Mouse (Mus musculus): ENCODE measurements at regions not wholly inside any gene's neighbourhood (a gene's known extent, or its start where the extent isn't known, plus 50 kb on each side); places are given as distances from the start of the nearest gene placed in this dataset.

DNA sequence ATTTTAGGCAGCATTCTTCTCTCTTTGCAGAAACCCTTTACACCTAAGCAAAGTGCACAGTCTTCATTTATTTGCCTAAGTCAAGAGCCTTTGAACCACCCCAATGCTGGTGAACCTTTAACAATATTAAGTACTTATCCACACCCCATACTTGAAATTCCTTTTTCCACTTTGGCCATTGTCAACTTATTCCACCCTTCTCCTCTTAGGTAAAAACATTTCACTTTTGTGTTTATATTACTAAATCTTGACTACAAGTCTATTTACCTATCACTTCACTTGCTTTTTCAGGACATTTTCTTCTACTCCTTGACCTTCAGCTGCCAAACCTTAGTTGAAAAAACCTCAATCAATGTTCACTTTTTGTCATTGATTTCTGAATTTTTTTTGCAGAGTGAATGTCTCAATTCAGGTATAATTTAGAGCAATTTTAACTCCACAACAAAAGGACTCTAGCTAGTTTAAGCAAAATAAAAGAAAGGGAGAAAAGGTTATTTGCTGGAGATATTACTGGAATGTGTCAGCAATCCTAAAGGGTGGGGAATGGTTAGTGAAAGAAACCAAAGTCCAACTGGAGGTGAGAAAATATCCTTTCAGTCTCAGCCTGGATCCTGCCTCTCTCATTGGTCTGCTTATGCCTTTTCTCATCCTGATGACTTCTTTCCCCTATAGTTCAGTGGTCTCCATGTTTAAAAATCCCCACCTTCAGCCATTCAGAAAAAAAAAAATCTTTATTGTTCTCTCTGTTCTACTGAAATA, 185.9 kb downstream of the Sucnr1 start:
- no peaks in the 10 kb centered on the region for H3K79me2 ChIP-seq (replicated peaks; ENCODE audit: control insufficient read depth, extremely low read depth, insufficient read depth, poor library complexity, severe bottlenecking)
- no peaks in the 10 kb centered on the region for H3K36me3 ChIP-seq (replicated peaks in 1 of 2; ENCODE audit: control insufficient read depth in 1 of 2, insufficient read depth in 1 of 2, low read length in 1 of 2)
- TF ChIP-seq CHD1 (IDR thresholded peaks at IDR 0.05; ENCODE audit: low read depth, low read length) (no peak), NELFE (IDR thresholded peaks at IDR 0.05; ENCODE audit: low read depth, low read length) (no peak), EP300 (IDR thresholded peaks at IDR 0.05; ENCODE audit: low read length) (no peak), SIN3A (IDR thresholded peaks at IDR 0.05; ENCODE audit: low read length) (no peak), ZKSCAN1 (IDR thresholded peaks at IDR 0.05; ENCODE audit: borderline replicate concordance, low read depth, low read length) (no peak), MAFK (IDR thresholded peaks at IDR 0.05; ENCODE audit: insufficient replicate concordance, low read length) (no peak), USF2 (conservative IDR thresholded peaks at IDR 0.05; ENCODE audit: low read depth, low read length) (no peak), ETS1 (conservative IDR thresholded peaks at IDR 0.05; ENCODE audit: low read depth, low read length) (no peak), RAD21 (IDR thresholded peaks at IDR 0.05; ENCODE audit: low read depth, low read length) (no peak), ELF1 (IDR thresholded peaks at IDR 0.05; ENCODE audit: low read depth, low read length) (no peak), PAX5 (IDR thresholded peaks at IDR 0.05; ENCODE audit: low read length) (no peak), SMC3 (IDR thresholded peaks at IDR 0.05; ENCODE audit: low read depth, low read length) (no peak), TCF12 (IDR thresholded peaks at IDR 0.05; ENCODE audit: low read depth, low read length) (no peak), CTCF (conservative IDR thresholded peaks at IDR 0.05 in 1 of 2, IDR thresholded peaks at IDR 0.05 in 1 of 2; ENCODE audit: low read depth in 2 of 2, low read length in 2 of 2) (no peak)
- dilution Hi-C loops (cut with MboI; ENCODE audit: extremely low pct_ligation_motif_present, extremely low pct_unique_long_range_greater_than_20kb, low sequenced_read_pairs) (no loop called here), in situ Hi-C loops (cut with MboI; ENCODE audit: low pct_ligation_motif_present, low pct_unique_long_range_greater_than_20kb, low sequenced_read_pairs) (no loop called here)
- H3K4me3 ChIP-seq (replicated peaks in 1 of 3; ENCODE audit: low read depth in 2 of 3, low read length in 2 of 3, poor library complexity in 1 of 3): no peak overlapping the region
- no peaks in the 10 kb centered on the region for H3K4me1 ChIP-seq (ENCODE audit: control insufficient read depth in 1 of 2, insufficient read depth in 2 of 2)
- no peak overlapping the region for H3K27ac ChIP-seq (ENCODE audit: insufficient read depth, low read depth)
- H3K4me2 ChIP-seq (ENCODE audit: insufficient read depth, low read depth, poor library complexity, severe bottlenecking): no peak overlapping the region
- no peak overlapping the region for H3K9ac ChIP-seq (ENCODE audit: insufficient read depth, low read depth)
- H3K9me3 ChIP-seq (replicated peaks; ENCODE audit: low read length): no peaks in the 10 kb centered on the region
- H3K27me3 ChIP-seq (replicated peaks): no peaks in the 10 kb centered on the region
- DNase-seq (ENCODE audit: extremely low read depth): no peak

DNA sequence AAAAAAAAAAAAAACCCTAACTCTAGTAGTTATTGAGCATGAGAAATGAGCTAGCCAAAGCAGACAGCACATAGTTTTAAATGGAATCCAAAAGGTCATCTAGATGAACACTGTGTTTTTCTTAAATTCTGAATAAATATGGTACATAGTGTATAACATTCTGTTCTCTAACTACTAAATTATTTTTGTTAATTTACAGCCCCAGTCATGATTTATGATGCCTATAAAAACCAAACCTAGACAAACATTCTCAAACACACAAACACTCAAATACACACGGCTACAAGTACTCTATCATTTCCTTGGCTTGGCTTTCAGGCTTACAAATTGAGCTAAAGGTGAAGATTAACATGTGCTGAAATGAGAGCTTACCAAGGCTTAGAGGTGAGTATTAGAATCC, 188.8 kb downstream of the Sucnr1 start:
- no peak overlapping the region for H3K9ac ChIP-seq (ENCODE audit: insufficient read depth, low read depth)
- TF ChIP-seq USF1 (IDR thresholded peaks at IDR 0.05; ENCODE audit: low read depth, low read length): no peak
- TF ChIP-seq POLR2AphosphoS2 (IDR thresholded peaks at IDR 0.05; ENCODE audit: low read depth, low read length): no peak
- TF ChIP-seq RAD21 (IDR thresholded peaks at IDR 0.05; ENCODE audit: low read depth, low read length): no peak
- TF ChIP-seq ZNF384 (IDR thresholded peaks at IDR 0.05; ENCODE audit: low read depth, low read length): no peak
- no peak for TF ChIP-seq TBP (conservative IDR thresholded peaks at IDR 0.05; ENCODE audit: low read depth, low read length)
- TF ChIP-seq MAZ (IDR thresholded peaks at IDR 0.05; ENCODE audit: low read depth, low read length): no peak
- no peak for TF ChIP-seq USF2 (conservative IDR thresholded peaks at IDR 0.05; ENCODE audit: low read depth, low read length)
- TF ChIP-seq SIN3A (IDR thresholded peaks at IDR 0.05; ENCODE audit: low read length): no peak
- no peak for TF ChIP-seq BHLHE40 (IDR thresholded peaks at IDR 0.05; ENCODE audit: low read depth, low read length)
- no peak for TF ChIP-seq MAX (IDR thresholded peaks at IDR 0.05; ENCODE audit: low read length)
- TF ChIP-seq MEF2A (IDR thresholded peaks at IDR 0.05; ENCODE audit: borderline replicate concordance, low read depth, low read length): no peak
- TF ChIP-seq KAT2A (IDR thresholded peaks at IDR 0.05; ENCODE audit: insufficient replicate concordance, low read length): no peak
- TF ChIP-seq ZKSCAN1 (IDR thresholded peaks at IDR 0.05; ENCODE audit: borderline replicate concordance, low read depth, low read length): no peak
- no peak for TF ChIP-seq IRF4 (IDR thresholded peaks at IDR 0.05; ENCODE audit: low read depth, low read length)
- TF ChIP-seq RCOR1 (conservative IDR thresholded peaks at IDR 0.05; ENCODE audit: low read depth, low read length): no peak
- H3K4me1 ChIP-seq (ENCODE audit: control insufficient read depth in 1 of 2, insufficient read depth in 2 of 2): no peaks in the 10 kb centered on the region
- dilution Hi-C loops (cut with MboI; ENCODE audit: extremely low pct_ligation_motif_present, extremely low pct_unique_long_range_greater_than_20kb, low sequenced_read_pairs) (no loop called here), in situ Hi-C loops (cut with MboI; ENCODE audit: low pct_ligation_motif_present, low pct_unique_long_range_greater_than_20kb, low sequenced_read_pairs) (no loop called here)
- no peak overlapping the region for H3K27ac ChIP-seq (ENCODE audit: insufficient read depth, low read depth)
- H3K79me2 ChIP-seq (replicated peaks; ENCODE audit: control insufficient read depth, extremely low read depth, insufficient read depth, poor library complexity, severe bottlenecking): no peaks in the 10 kb centered on the region
- no peak overlapping the region for H3K4me2 ChIP-seq (ENCODE audit: insufficient read depth, low read depth, poor library complexity, severe bottlenecking)
- H3K27me3 ChIP-seq (replicated peaks): no peaks in the 10 kb centered on the region
- H3K4me3 ChIP-seq (replicated peaks in 1 of 3; ENCODE audit: low read depth in 2 of 3, low read length in 2 of 3, poor library complexity in 1 of 3): no peak overlapping the region
- DNase-seq (ENCODE audit: extremely low read depth): no peak
- H3K9me3 ChIP-seq (replicated peaks; ENCODE audit: low read length): no peaks in the 10 kb centered on the region
- H3K36me3 ChIP-seq (replicated peaks in 1 of 2; ENCODE audit: control insufficient read depth in 1 of 2, insufficient read depth in 1 of 2, low read length in 1 of 2): no peaks in the 10 kb centered on the region
